ENCODE assay signal across 17 mouse cellular contexts in the genomic region with DNA sequence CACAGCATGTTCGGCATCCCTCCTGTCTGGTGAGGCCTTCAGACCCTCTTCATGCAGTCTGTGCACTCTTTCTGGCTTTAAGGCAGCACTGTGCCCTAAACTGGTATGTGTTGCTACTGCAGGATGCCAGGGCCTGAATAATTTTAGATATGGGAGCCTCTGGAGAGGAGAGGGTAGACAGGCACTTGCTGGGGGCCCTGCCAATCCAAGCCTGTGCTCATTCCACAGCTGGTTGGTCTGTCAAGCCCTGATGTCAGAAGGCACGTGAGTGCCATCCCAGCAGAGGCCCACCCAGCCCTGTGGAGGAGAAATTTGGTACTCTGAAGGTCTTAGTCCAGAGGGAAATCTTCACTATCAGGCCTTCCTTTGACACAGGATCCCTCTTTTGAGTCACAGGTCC. TPM values are rescaled to one million over a fixed set of nuclear protein-coding genes. Genes with fewer than 3 reads are reported as not detected.
DNase-seq lines count a peak whose midpoint lies in the region; ATAC-seq lines count a peak whose summit lies in the region.
"Had no signal": no experiment of that assay in that cellular context is flagged by ENCODE, and none has a peak within 500 bp of the region (broad histone marks: within the 10 kb centered on the region; RNA-seq: fewer than 3 reads in every experiment).

No protein-coding gene starts in this region.

- peak; percentile 98 for DNase-seq in heart, adult 11 months
- no peak for DNase-seq in heart, embryonic 10.5 days (ENCODE audit: low spot score)
- DNase-seq in midbrain, embryonic 10.5 days (ENCODE audit: low spot score): no peak
- DNase-seq in adrenal gland, postnatal 10 days: no peak
- DNase-seq: cerebellum, postnatal 25 days; lung, embryonic 14.5 days; thymus, postnatal 4 days had no signal

- no peak overlapping the region for H3K4me3 ChIP-seq in heart, embryonic 10.5 days
- H3K4me3 ChIP-seq in midbrain, embryonic 10.5 days: no peak overlapping the region
- H3K4me3 ChIP-seq in midbrain, embryonic 15.5 days: no peak overlapping the region
- no peak overlapping the region for H3K4me3 ChIP-seq in heart, embryonic 16.5 days (ENCODE audit: low read length)
- H3K4me3 ChIP-seq in neural tube, embryonic 15.5 days (replicated peaks): no peak overlapping the region
- H3K4me3 ChIP-seq: embryonic facial prominence, embryonic 12.5 days; kidney, embryonic 15.5 days; liver, embryonic 12.5 days; midbrain, embryonic 13.5 days; myocyte had no signal

- H3K9ac ChIP-seq in midbrain, embryonic 15.5 days: no peak overlapping the region
- H3K9ac ChIP-seq in heart, embryonic 16.5 days (ENCODE audit: low read length): no peak overlapping the region
- H3K9ac ChIP-seq in neural tube, embryonic 15.5 days (replicated peaks): no peak overlapping the region
- H3K9ac ChIP-seq: embryonic facial prominence, embryonic 12.5 days; kidney, embryonic 15.5 days; liver, embryonic 12.5 days; lung, embryonic 14.5 days; midbrain, embryonic 13.5 days had no signal

- H3K9me3 ChIP-seq in heart, embryonic 10.5 days: no peaks in the 10 kb centered on the region
- no peaks in the 10 kb centered on the region for H3K9me3 ChIP-seq in midbrain, embryonic 10.5 days (replicated peaks)
- H3K9me3 ChIP-seq in midbrain, embryonic 15.5 days: no peaks in the 10 kb centered on the region
- no peaks in the 10 kb centered on the region for H3K9me3 ChIP-seq in heart, embryonic 16.5 days (replicated peaks; ENCODE audit: control insufficient read depth, low read length)
- no peaks in the 10 kb centered on the region for H3K9me3 ChIP-seq in neural tube, embryonic 15.5 days (replicated peaks)
- H3K9me3 ChIP-seq: embryonic facial prominence, embryonic 12.5 days; kidney, embryonic 15.5 days; liver, embryonic 12.5 days; midbrain, embryonic 13.5 days had no signal

- H3K27me3 ChIP-seq in heart, embryonic 10.5 days (ENCODE audit: insufficient read depth, poor library complexity, severe bottlenecking): no peaks in the 10 kb centered on the region
- no peaks in the 10 kb centered on the region for H3K27me3 ChIP-seq in midbrain, embryonic 10.5 days (ENCODE audit: low read depth, poor library complexity, severe bottlenecking)
- no peaks in the 10 kb centered on the region for H3K27me3 ChIP-seq in midbrain, embryonic 15.5 days (replicated peaks)
- H3K27me3 ChIP-seq in heart, embryonic 16.5 days (ENCODE audit: control insufficient read depth, insufficient read depth, low read length): no peaks in the 10 kb centered on the region
- no peaks in the 10 kb centered on the region for H3K27me3 ChIP-seq in neural tube, embryonic 15.5 days (replicated peaks)
- H3K27me3 ChIP-seq: embryonic facial prominence, embryonic 12.5 days; kidney, embryonic 15.5 days; liver, embryonic 12.5 days; midbrain, embryonic 13.5 days had no signal

- no peak overlapping the region for H3K4me2 ChIP-seq in midbrain, embryonic 15.5 days
- H3K4me2 ChIP-seq in heart, embryonic 16.5 days (ENCODE audit: low read depth, low read length): no peak overlapping the region
- H3K4me2 ChIP-seq in neural tube, embryonic 15.5 days: no peak overlapping the region
- H3K4me2 ChIP-seq: embryonic facial prominence, embryonic 12.5 days; kidney, embryonic 15.5 days; liver, embryonic 12.5 days; lung, embryonic 14.5 days; midbrain, embryonic 13.5 days had no signal

- H3K27ac ChIP-seq in heart, embryonic 10.5 days: no peak overlapping the region
- H3K27ac ChIP-seq in midbrain, embryonic 10.5 days (replicated peaks): peak overlapping the region; percentile 74
- no peak overlapping the region for H3K27ac ChIP-seq in midbrain, embryonic 15.5 days
- peak overlapping the region; percentile 75 for H3K27ac ChIP-seq in heart, embryonic 16.5 days (ENCODE audit: low read length)
- no peak overlapping the region for H3K27ac ChIP-seq in neural tube, embryonic 15.5 days (replicated peaks)
- H3K27ac ChIP-seq: embryonic facial prominence, embryonic 12.5 days; kidney, embryonic 15.5 days; liver, embryonic 12.5 days; macrophage had no signal

- ATAC-seq in midbrain, embryonic 15.5 days (replicated peaks): no peak
- peak; percentile 38; the same call in 1 of the 2 replicates for ATAC-seq in heart, embryonic 16.5 days (replicated peaks; ENCODE audit: extremely low read depth, insufficient read depth, low FRiP score)
- no peak for ATAC-seq in neural tube, embryonic 15.5 days (ENCODE audit: low FRiP score)
- ATAC-seq: intestine, embryonic 16.5 days; liver, embryonic 12.5 days had no signal

- 85% methylated on average over 2 of the region's 2 CpGs for WGBS in heart, embryonic 10.5 days
- WGBS in midbrain, embryonic 10.5 days: 73% methylated on average over 2 of the region's 2 CpGs
- 73% methylated on average over 2 of the region's 2 CpGs for WGBS in midbrain, embryonic 15.5 days
- 52% methylated on average over 2 of the region's 2 CpGs for WGBS in heart, embryonic 16.5 days
- WGBS in neural tube, embryonic 15.5 days: 81% methylated on average over 2 of the region's 2 CpGs

- H3K36me3 ChIP-seq in heart, embryonic 10.5 days: peaks cover 16% of the 10 kb centered on the region; the same call in 1 of the 2 replicates
- peaks cover 9% of the 10 kb centered on the region; the same call in 1 of the 2 replicates for H3K36me3 ChIP-seq in midbrain, embryonic 10.5 days
- H3K36me3 ChIP-seq in midbrain, embryonic 15.5 days (replicated peaks): no peaks in the 10 kb centered on the region; the same call in 1 of the 2 replicates
- peaks cover 6% of the 10 kb centered on the region for H3K36me3 ChIP-seq in heart, embryonic 16.5 days (ENCODE audit: control insufficient read depth, insufficient read depth)
- H3K36me3 ChIP-seq in neural tube, embryonic 15.5 days: peaks cover 10% of the 10 kb centered on the region; the same call in 1 of the 2 replicates
- H3K36me3 ChIP-seq: embryonic facial prominence, embryonic 12.5 days had no signal

- H3K4me1 ChIP-seq in heart, embryonic 10.5 days: peaks cover 17% of the 10 kb centered on the region
- H3K4me1 ChIP-seq in midbrain, embryonic 10.5 days: peaks cover 16% of the 10 kb centered on the region
- H3K4me1 ChIP-seq in midbrain, embryonic 15.5 days: 0 out of 2 replicates have a peak, but pooled peaks cover 4% of the 10 kb centered on the region
- H3K4me1 ChIP-seq in heart, embryonic 16.5 days (ENCODE audit: control insufficient read depth, insufficient read depth, low read length): peaks cover 24% of the 10 kb centered on the region
- H3K4me1 ChIP-seq in neural tube, embryonic 15.5 days: peaks cover 5% of the 10 kb centered on the region
- H3K4me1 ChIP-seq: embryonic facial prominence, embryonic 12.5 days; kidney, embryonic 15.5 days; liver, embryonic 12.5 days had no signal

RNA-seq across cellular contexts. Expression of gene Otulin, which starts 49.7 kb away (rescaled TPM):
- 25.0 and 28.3 TPM in 2 replicates for polyA plus RNA-seq in heart, embryonic 10.5 days (2016; fragmentation: Nextera tagmentation; extraction: Ambion mirVana)
- polyA plus RNA-seq in midbrain, embryonic 10.5 days (2016; fragmentation: Nextera tagmentation; extraction: Ambion mirVana): 26.8 and 28.2 TPM in 2 replicates
- 22.3 and 24.2 TPM in 2 replicates for polyA plus RNA-seq in midbrain, embryonic 15.5 days (2015; fragmentation: Nextera tagmentation; extraction: Ambion mirVana)
- 25.1 and 26.0 TPM in 2 replicates for polyA plus RNA-seq in heart, embryonic 16.5 days (2015; fragmentation: Nextera tagmentation; extraction: Ambion mirVana)
- total RNA-seq in adrenal gland, postnatal 10 days (2021): 10 to 100 TPM; 32.8 to 35.7 TPM
- polyA plus RNA-seq in neural tube, embryonic 15.5 days (2015; fragmentation: Nextera tagmentation; extraction: Ambion mirVana): 20.5 and 26.7 TPM in 2 replicates

Comparison
In these comparisons a context has a peak if more than half of its experiments do, and no peak if none do; other contexts are left out.
1. H3K27ac ChIP-seq: peak in midbrain, embryonic 10.5 days (single experiment) and heart, embryonic 16.5 days (single experiment); none in heart, embryonic 10.5 days (single experiment), midbrain, embryonic 15.5 days (single experiment) and neural tube, embryonic 15.5 days (single experiment).